In the genomic region with DNA sequence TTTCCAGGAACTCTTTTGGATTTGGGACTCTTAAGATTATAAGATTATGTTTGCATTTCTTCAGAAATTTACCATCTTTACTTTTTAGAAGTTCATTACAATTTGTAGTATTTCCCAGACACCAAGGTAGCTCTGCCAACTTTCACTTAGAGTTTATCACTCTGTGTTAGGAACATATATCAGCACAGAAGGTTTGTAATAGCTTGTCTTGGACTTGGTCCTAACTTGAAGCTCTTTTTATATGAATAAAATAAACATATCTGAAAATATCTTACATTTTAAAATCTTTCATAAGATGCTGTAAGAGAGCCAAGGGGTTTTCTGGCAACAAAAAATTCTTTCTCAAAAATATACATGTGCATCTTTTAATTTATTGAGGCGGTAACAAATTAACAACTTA, we compare ENCODE assay signal across 27 mouse cellular contexts.
DNase-seq lines count a peak whose midpoint lies in the region; ATAC-seq and TF ChIP-seq lines count a peak whose summit lies in the region.
"Had no signal": no experiment of that assay in that cellular context is flagged by ENCODE, and none has a peak within 500 bp of the region (broad histone marks: within the 10 kb centered on the region; RNA-seq: fewer than 3 reads in every experiment).

No protein-coding gene starts in this region.

- no peaks in the 10 kb centered on the region for H3K27me3 ChIP-seq in forebrain, embryonic 14.5 days (replicated peaks; ENCODE audit: control insufficient read depth, insufficient read depth, low read length)
- no peaks in the 10 kb centered on the region for H3K27me3 ChIP-seq in forebrain, embryonic 13.5 days
- H3K27me3 ChIP-seq in forebrain, postnatal 0 days (ENCODE audit: insufficient read depth, low read length) = no peaks in the 10 kb centered on the region
- no peaks in the 10 kb centered on the region for H3K27me3 ChIP-seq in forebrain, embryonic 12.5 days
- H3K27me3 ChIP-seq in hindbrain, embryonic 12.5 days = no peaks in the 10 kb centered on the region
- H3K27me3 ChIP-seq: CH12.LX; embryonic facial prominence, embryonic 13.5 days; embryonic facial prominence, embryonic 15.5 days; Patski had no signal

- H3K27ac ChIP-seq in forebrain, embryonic 14.5 days (ENCODE audit: low read depth, low read length) = no peak overlapping the region
- no peak overlapping the region for H3K27ac ChIP-seq in forebrain, embryonic 13.5 days
- H3K27ac ChIP-seq in forebrain, postnatal 0 days (ENCODE audit: low read depth, low read length) = no peak overlapping the region
- no peak overlapping the region for H3K27ac ChIP-seq in forebrain, embryonic 12.5 days
- H3K27ac ChIP-seq in hindbrain, embryonic 12.5 days = no peak overlapping the region
- H3K27ac ChIP-seq: embryonic facial prominence, embryonic 13.5 days; embryonic facial prominence, embryonic 15.5 days had no signal

- H3K4me2 ChIP-seq in forebrain, embryonic 14.5 days (ENCODE audit: low read length) = no peak overlapping the region
- H3K4me2 ChIP-seq in forebrain, embryonic 13.5 days = no peak overlapping the region
- no peak overlapping the region for H3K4me2 ChIP-seq in forebrain, postnatal 0 days (ENCODE audit: low read depth)
- no peak overlapping the region for H3K4me2 ChIP-seq in forebrain, embryonic 12.5 days
- no peak overlapping the region for H3K4me2 ChIP-seq in hindbrain, embryonic 12.5 days (replicated peaks)
- H3K4me2 ChIP-seq: embryonic facial prominence, embryonic 13.5 days; embryonic facial prominence, embryonic 15.5 days had no signal

- no peak overlapping the region for H3K4me3 ChIP-seq in forebrain, embryonic 14.5 days (ENCODE audit: low read depth, low read length)
- no peak overlapping the region for H3K4me3 ChIP-seq in forebrain, embryonic 13.5 days
- H3K4me3 ChIP-seq in forebrain, postnatal 0 days (ENCODE audit: low read depth, low read length) = no peak overlapping the region
- H3K4me3 ChIP-seq in forebrain, embryonic 12.5 days (replicated peaks) = no peak overlapping the region
- H3K4me3 ChIP-seq in hindbrain, embryonic 12.5 days = no peak overlapping the region
- H3K4me3 ChIP-seq: embryonic facial prominence, embryonic 13.5 days; embryonic facial prominence, embryonic 15.5 days; erythroblast, embryonic 14.5 days had no signal

- H3K9ac ChIP-seq in forebrain, embryonic 14.5 days (ENCODE audit: low read length) = no peak overlapping the region
- H3K9ac ChIP-seq in forebrain, embryonic 13.5 days = no peak overlapping the region
- no peak overlapping the region for H3K9ac ChIP-seq in forebrain, postnatal 0 days
- H3K9ac ChIP-seq in forebrain, embryonic 12.5 days = no peak overlapping the region
- H3K9ac ChIP-seq in hindbrain, embryonic 12.5 days = no peak overlapping the region
- H3K9ac ChIP-seq: embryonic facial prominence, embryonic 13.5 days; embryonic facial prominence, embryonic 15.5 days had no signal

- no peak for TF ChIP-seq CTCF in forebrain, postnatal 0 days (IDR thresholded peaks at IDR 0.05; ENCODE audit: low read depth)

- ATAC-seq in forebrain, embryonic 14.5 days = no peak
- no peak for ATAC-seq in forebrain, embryonic 13.5 days
- ATAC-seq in forebrain, postnatal 0 days = no peak
- ATAC-seq in forebrain, embryonic 12.5 days (ENCODE audit: low FRiP score) = no peak
- ATAC-seq in hindbrain, embryonic 12.5 days (ENCODE audit: low FRiP score) = no peak
- ATAC-seq: activated CD4-positive, CD25-positive, alpha-beta regulatory T cell, adult 4 months; CD4-positive, CD25-positive, alpha-beta regulatory T cell, adult 4 months; Patski had no signal

- no peaks in the 10 kb centered on the region for H3K9me3 ChIP-seq in forebrain, embryonic 14.5 days (replicated peaks; ENCODE audit: control insufficient read depth, low read length)
- H3K9me3 ChIP-seq in forebrain, embryonic 13.5 days (replicated peaks) = no peaks in the 10 kb centered on the region
- H3K9me3 ChIP-seq in forebrain, postnatal 0 days (ENCODE audit: low read length) = no peaks in the 10 kb centered on the region
- no peaks in the 10 kb centered on the region for H3K9me3 ChIP-seq in forebrain, embryonic 12.5 days
- H3K9me3 ChIP-seq in hindbrain, embryonic 12.5 days (replicated peaks) = no peaks in the 10 kb centered on the region
- H3K9me3 ChIP-seq: embryonic facial prominence, embryonic 13.5 days; embryonic facial prominence, embryonic 15.5 days; G1E had no signal

- H3K4me1 ChIP-seq in forebrain, embryonic 14.5 days (ENCODE audit: control insufficient read depth, insufficient read depth, low read length) = no peaks in the 10 kb centered on the region
- H3K4me1 ChIP-seq in forebrain, embryonic 13.5 days = no peaks in the 10 kb centered on the region
- no peaks in the 10 kb centered on the region for H3K4me1 ChIP-seq in forebrain, postnatal 0 days (ENCODE audit: insufficient read depth)
- H3K4me1 ChIP-seq in forebrain, embryonic 12.5 days = no peaks in the 10 kb centered on the region
- H3K4me1 ChIP-seq in hindbrain, embryonic 12.5 days = no peaks in the 10 kb centered on the region
- H3K4me1 ChIP-seq: embryonic facial prominence, embryonic 13.5 days; embryonic facial prominence, embryonic 15.5 days had no signal

- WGBS in forebrain, embryonic 14.5 days = 82% methylated on average over 1 of the region's 1 CpGs
- WGBS in forebrain, embryonic 13.5 days = 90% methylated on average over 1 of the region's 1 CpGs
- 64% methylated on average over 1 of the region's 1 CpGs for WGBS in forebrain, postnatal 0 days
- WGBS in forebrain, embryonic 12.5 days = 84% methylated on average over 1 of the region's 1 CpGs
- 84% methylated on average over 1 of the region's 1 CpGs for WGBS in hindbrain, embryonic 12.5 days

- peak; percentile 61 for DNase-seq in forebrain, embryonic 14.5 days (ENCODE audit: low spot score)
- peak; percentile 36 for DNase-seq in forebrain, postnatal 0 days
- DNase-seq in brain, adult 2 months (ENCODE audit: low read depth, low spot score) = peak; percentile 24
- DNase-seq in brain, embryonic 18.5 days (ENCODE audit: low read depth, low spot score) = peak; percentile 34
- no peak for DNase-seq in layer of hippocampus, adult 8-10 months (ENCODE audit: low spot score in 2 of 2)
- DNase-seq: adrenal gland, adult 8-10 months; adrenal gland, postnatal 14 days; adrenal gland, postnatal 36 days; B cell, adult 2 months; cerebellum, adult 11 months; cerebellum, adult 18-20 months; cerebellum, adult 8-10 months; cerebellum, adult 9-11 months; cerebellum, postnatal 14 days; cerebellum, postnatal 36 days; embryo, embryonic 11 days had no signal

- H3K36me3 ChIP-seq in forebrain, embryonic 14.5 days (ENCODE audit: control insufficient read depth, insufficient read depth, low read length) = no peaks in the 10 kb centered on the region
- H3K36me3 ChIP-seq in forebrain, embryonic 13.5 days (ENCODE audit: poor library complexity, severe bottlenecking) = no peaks in the 10 kb centered on the region
- no peaks in the 10 kb centered on the region for H3K36me3 ChIP-seq in forebrain, postnatal 0 days (ENCODE audit: insufficient read depth)
- no peaks in the 10 kb centered on the region for H3K36me3 ChIP-seq in forebrain, embryonic 12.5 days (replicated peaks)
- no peaks in the 10 kb centered on the region for H3K36me3 ChIP-seq in hindbrain, embryonic 12.5 days
- H3K36me3 ChIP-seq: embryonic facial prominence, embryonic 13.5 days; embryonic facial prominence, embryonic 15.5 days; G1E had no signal

Comparison
In these comparisons a context has a peak if more than half of its experiments do, and no peak if none do; other contexts are left out.
1. DNase-seq: peak in forebrain, embryonic 14.5 days (single experiment), forebrain, postnatal 0 days (single experiment), brain, adult 2 months (single experiment) and brain, embryonic 18.5 days (single experiment); none in layer of hippocampus, adult 8-10 months (0 of 2).